Mouse (Mus musculus) heart, adult 2 months (tissue): Measurements from ENCODE around the gene Cacna2d1. TPM values are rescaled to one million over a fixed set of nuclear protein-coding genes. Genes with fewer than 3 reads are reported as not detected.

Experiments used
- DNase-seq, 2 experiments: peaks; one replicate each; pipeline ENCODE4 v3.0.0; 2021
- H3K27ac ChIP-seq: fragments of 200-600 bp; 2 replicates; pipeline ENCODE4 v1.8.1; 2022
- H3K27me3 ChIP-seq: fragments of 200-500 bp; 2 replicates; pipeline ENCODE4 v1.6.1; 2012; ENCODE audit warnings: mild to moderate bottlenecking, low read length, inconsistent platforms, mixed read lengths; ENCODE audit not compliant: control insufficient read depth, insufficient read depth
- H3K36me3 ChIP-seq: fragments of 200-500 bp; 2 replicates; pipeline ENCODE4 v1.6.1; 2012; ENCODE audit warnings: low read length, inconsistent platforms; ENCODE audit not compliant: control insufficient read depth, insufficient read depth
- H3K4me1 ChIP-seq: fragments of 200-500 bp; 2 replicates; pipeline ENCODE4 v1.6.1; 2011; ENCODE audit warnings: low read length; ENCODE audit not compliant: control insufficient read depth, insufficient read depth
- H3K4me3 ChIP-seq: fragments of 200-600 bp; 2 replicates; pipeline ENCODE4 v1.8.1; 2022
- H3K79me2 ChIP-seq: fragments of 200-500 bp; replicated peaks from 2 replicates; pipeline ENCODE4 v1.6.1; 2012; ENCODE audit warnings: mild to moderate bottlenecking, inconsistent platforms, low read length, moderate library complexity, mixed read lengths; ENCODE audit not compliant: control insufficient read depth, insufficient read depth
- H3K9ac ChIP-seq: fragments of 200-500 bp; 2 replicates; pipeline ENCODE4 v1.6.1; 2012; ENCODE audit warnings: low read depth, mild to moderate bottlenecking, control low read depth, inconsistent platforms, low read length, mixed read lengths
- CTCF ChIP-seq: fragments of 200-600 bp; IDR thresholded peaks from 2 replicates; pipeline ENCODE4 v1.8.1; 2022; ENCODE audit warnings: antibody characterized with exemption, mild to moderate bottlenecking, moderate library complexity
- EP300 ChIP-seq: fragments of 200-500 bp; IDR thresholded peaks from 2 replicates; pipeline ENCODE4 v1.6.1; 2011; ENCODE audit warnings: low read depth, low read length, control low read depth; ENCODE audit not compliant: insufficient read depth
- POLR2A ChIP-seq: fragments of 200-500 bp; IDR thresholded peaks from 2 replicates; pipeline ENCODE4 v1.6.1; 2011; ENCODE audit warnings: mild to moderate bottlenecking, low read depth, low read length, control low read depth; ENCODE audit not compliant: insufficient read depth
- WGBS: fragments of 180-500 bp; shearing (Covaris S2); methylation state at CpG from one replicate; pipeline ENCODE4 v1.1.7; 2018; 5-methylcytosine and 5-hydroxymethylcytosine counted together
- intact Hi-C: fragments of 180-260 bp; cut with DNase I; formaldehyde crosslinking; loops from one replicate; pipeline ENCODE4 v1.15.1; 2025
- polyA plus RNA-seq: library from polyadenylated mRNA; depleted of rRNA; stranded (reverse); fragments of >200 nt; gene quantifications from 2 replicates; pipeline ENCODE4 v1.2.3, GENCODE M21; 2012; rRNA removed
- total RNA-seq, 2 experiments: library from RNA; stranded (reverse); gene quantifications; 2 replicates each; pipeline ENCODE4 v1.2.3; 2021

The Cacna2d1 gene
- total and polyA plus RNA-seq, 3 experiments: 26.8 to 90.3 (median 81.9) TPM

DNA sequence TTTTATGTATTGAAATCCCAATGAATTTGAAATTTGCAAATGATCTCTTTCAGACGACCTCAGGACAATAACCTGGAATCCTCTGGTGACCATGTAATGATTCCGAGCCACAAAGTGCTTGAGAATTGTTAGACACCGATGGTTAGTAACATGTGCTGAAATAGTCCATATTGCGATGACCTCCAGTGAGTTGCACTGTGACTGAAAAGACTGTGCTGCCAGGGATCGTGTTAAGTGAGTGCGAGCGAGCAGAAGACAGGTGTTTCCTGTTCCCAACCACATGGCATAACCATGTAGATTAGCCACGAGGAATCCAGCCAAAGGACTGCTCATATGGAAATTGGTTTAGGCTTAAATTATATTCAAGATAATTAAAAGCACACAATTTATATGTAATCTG lies 475.5 kb downstream of the Cacna2d1 start:
- no peaks in the 10 kb centered on the region for H3K79me2 ChIP-seq
- intact Hi-C loops: no loop called here
- no peak overlapping the region for H3K4me3 ChIP-seq
- no peaks in the 10 kb centered on the region for H3K27me3 ChIP-seq
- DNase-seq: no peak
- H3K36me3 ChIP-seq: peaks cover 2% of the 10 kb centered on the region; the same call in 1 of the 2 replicates
- no peak overlapping the region for H3K9ac ChIP-seq
- TF ChIP-seq EP300: no peak
- no peak for TF ChIP-seq CTCF
- no peak for TF ChIP-seq POLR2A
- H3K4me1 ChIP-seq: no peaks in the 10 kb centered on the region; the same call in none of the 2 replicates
- no peak overlapping the region for H3K27ac ChIP-seq
- WGBS: 31% methylated on average over 8 of the region's 8 CpGs

DNA sequence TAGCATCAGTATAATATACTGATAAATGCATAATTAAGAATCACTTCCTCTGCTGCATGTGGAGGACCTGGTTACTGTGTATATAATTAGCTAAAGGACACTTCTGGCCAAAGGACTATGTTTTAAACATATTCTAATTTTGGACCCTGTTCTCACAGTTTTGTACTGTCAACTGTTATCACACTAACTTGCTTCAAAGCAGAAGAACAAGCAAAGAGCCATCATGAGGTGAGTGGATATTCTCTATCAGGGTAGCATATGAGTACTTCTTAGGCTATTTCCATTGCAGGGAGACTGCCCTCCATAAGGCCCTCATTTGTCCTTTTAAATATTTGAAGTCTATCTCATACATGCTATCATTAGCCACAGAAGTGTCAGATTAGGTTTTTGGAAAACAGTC lies 480.2 kb downstream of the Cacna2d1 start:
- TF ChIP-seq POLR2A (no peak), EP300 (no peak), CTCF (no peak)
- no peak for DNase-seq
- no peak overlapping the region for H3K4me3 ChIP-seq
- no peak overlapping the region; the same call in 1 of the 2 replicates for H3K27ac ChIP-seq
- H3K27me3 ChIP-seq: no peaks in the 10 kb centered on the region
- H3K9ac ChIP-seq: no peak overlapping the region
- H3K36me3 ChIP-seq: peaks cover 2% of the 10 kb centered on the region; the same call in 1 of the 2 replicates
- H3K79me2 ChIP-seq: no peaks in the 10 kb centered on the region
- H3K4me1 ChIP-seq: no peaks in the 10 kb centered on the region; the same call in none of the 2 replicates
- intact Hi-C loops: no loop called here

DNA sequence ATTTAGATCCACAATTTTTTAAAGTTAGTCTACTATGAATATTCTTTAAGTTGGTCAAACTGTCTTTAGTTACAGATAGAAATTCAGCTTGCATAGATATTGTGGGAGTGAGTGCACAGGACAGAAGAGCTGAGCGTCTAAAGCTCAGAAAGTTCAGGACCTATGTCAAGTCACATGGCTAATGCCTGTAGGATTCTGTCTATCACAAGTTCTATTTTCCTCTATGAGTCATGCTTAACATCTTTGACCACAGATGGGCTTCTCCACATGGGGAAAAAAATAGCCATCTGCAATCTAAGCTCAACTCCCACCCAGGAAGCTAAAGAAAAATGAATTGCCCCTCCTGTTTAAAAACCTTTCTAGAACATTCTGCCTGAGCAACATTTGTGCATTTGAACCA lies 483.5 kb downstream of the Cacna2d1 start:
- H3K4me1 ChIP-seq: no peaks in the 10 kb centered on the region; the same call in none of the 2 replicates
- DNase-seq: no peak
- H3K27me3 ChIP-seq: no peaks in the 10 kb centered on the region
- H3K36me3 ChIP-seq: peaks cover 2% of the 10 kb centered on the region; the same call in 1 of the 2 replicates
- no peaks in the 10 kb centered on the region for H3K79me2 ChIP-seq
- intact Hi-C loops: no loop called here
- no peak overlapping the region for H3K9ac ChIP-seq
- no peak overlapping the region for H3K27ac ChIP-seq
- WGBS: 38% methylated on average over 1 of the region's 1 CpGs
- no peak overlapping the region for H3K4me3 ChIP-seq
- no peak for TF ChIP-seq EP300
- no peak for TF ChIP-seq CTCF
- TF ChIP-seq POLR2A: no peak

DNA sequence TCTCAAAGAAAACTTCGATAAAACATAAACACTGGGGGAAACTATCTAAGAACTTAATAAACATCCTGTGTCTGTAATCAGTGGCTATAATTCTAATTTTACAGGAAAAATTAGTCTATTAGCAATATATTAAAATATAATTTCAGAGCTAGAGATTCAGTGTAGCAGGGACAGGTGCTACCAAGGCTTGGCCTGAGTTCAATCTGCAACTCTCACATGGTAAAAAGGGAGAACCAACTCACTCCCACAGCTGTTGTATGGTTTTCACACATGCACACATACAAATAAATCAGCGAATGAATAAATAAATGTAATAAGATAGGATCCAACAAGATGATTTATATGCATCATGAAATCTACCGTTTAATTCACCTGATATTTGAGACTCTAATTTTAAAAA lies 484.0 kb downstream of the Cacna2d1 start:
- H3K4me1 ChIP-seq: no peaks in the 10 kb centered on the region; the same call in none of the 2 replicates
- H3K36me3 ChIP-seq: peaks cover 2% of the 10 kb centered on the region; the same call in 1 of the 2 replicates
- WGBS: 80% methylated on average over 3 of the region's 3 CpGs
- DNase-seq: no peak
- H3K4me3 ChIP-seq: no peak overlapping the region
- no peak overlapping the region for H3K27ac ChIP-seq
- no peaks in the 10 kb centered on the region for H3K27me3 ChIP-seq
- H3K79me2 ChIP-seq: no peaks in the 10 kb centered on the region
- intact Hi-C loops: no loop called here
- TF ChIP-seq POLR2A (no peak), CTCF (no peak), EP300 (no peak)
- no peak overlapping the region for H3K9ac ChIP-seq

Other genes starting within 250 kb of the Cacna2d1 start
- gene Speer4c, start 220.4 kb upstream of the Cacna2d1 start, total RNA-seq: not detected
- gene Speer4c, start 220.4 kb upstream of the Cacna2d1 start, polyA plus RNA-seq: not detected in 2 replicates